Mouse (Mus musculus) common myeloid progenitor, adult 5-6 weeks (primary cell): Measurements from ENCODE around the gene Ablim1. TPM values are rescaled to one million over a fixed set of nuclear protein-coding genes. Genes with fewer than 3 reads are reported as not detected.

ENCODE experiments used
- ATAC-seq: replicated peaks from 2 replicates; pipeline ENCODE4 v1.8.0; 2016; ENCODE audit warnings: low read depth, mild to moderate bottlenecking, moderate TSS enrichment, inconsistent platforms; ENCODE audit not compliant: poor library complexity, severe bottlenecking
- total RNA-seq: library from RNA; stranded (forward); fragments of 200-1000, 187-1606 nt; gene quantifications from 2 replicates; pipeline ENCODE4 v1.2.3, GENCODE M21; 2017

Ablim1 gene
- total RNA-seq, 1 experiment from 2014 or later = 11.7 TPM

DNA sequence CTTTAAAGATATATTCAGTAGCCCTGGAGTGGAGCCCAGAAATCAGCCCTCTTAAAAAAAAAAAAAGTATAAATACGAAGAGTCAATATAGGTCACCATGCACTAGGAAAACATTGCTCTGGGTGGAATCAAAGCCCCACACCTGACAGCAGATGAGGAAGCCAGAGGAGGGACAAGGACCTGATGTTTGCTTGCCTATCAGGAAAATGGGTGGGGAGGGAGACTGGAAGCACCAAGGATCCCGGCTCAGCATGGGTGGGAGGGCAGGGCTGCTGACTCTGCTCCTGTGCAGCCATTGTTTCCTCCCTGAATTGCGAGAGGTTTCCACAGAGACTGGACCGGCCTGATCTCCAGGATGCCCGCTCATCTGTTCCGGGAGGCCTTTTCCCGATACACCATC is 223.4 kb downstream of the Ablim1 start:
- no peak for ATAC-seq

DNA sequence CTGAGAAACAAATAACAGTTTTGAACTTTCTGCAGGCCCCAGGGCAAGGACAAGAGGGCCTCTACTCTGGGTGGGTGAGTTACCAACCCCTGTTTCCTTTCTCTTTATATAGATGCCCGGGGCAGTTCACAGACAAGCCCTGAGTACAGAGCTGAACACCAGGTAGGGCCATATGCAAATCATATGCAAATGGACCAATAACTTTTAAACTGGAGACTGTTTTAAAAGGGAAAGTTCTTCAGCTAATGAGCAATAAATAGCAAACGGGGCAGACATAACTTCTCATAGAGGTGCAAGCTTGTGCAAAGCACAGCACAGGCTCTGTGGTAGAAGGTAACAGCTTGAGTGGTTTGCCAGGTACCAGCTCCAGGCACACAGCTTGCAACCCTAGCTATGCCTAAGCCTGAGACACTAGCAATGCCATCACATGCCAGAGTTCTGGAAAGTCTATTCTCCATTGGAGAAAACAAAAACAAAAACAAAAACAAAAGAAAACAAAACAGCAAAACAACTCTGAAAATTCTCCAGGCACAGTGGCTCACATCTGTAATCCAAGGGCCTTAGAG is 225.8 kb downstream of the Ablim1 start:
- no peak for ATAC-seq

DNA sequence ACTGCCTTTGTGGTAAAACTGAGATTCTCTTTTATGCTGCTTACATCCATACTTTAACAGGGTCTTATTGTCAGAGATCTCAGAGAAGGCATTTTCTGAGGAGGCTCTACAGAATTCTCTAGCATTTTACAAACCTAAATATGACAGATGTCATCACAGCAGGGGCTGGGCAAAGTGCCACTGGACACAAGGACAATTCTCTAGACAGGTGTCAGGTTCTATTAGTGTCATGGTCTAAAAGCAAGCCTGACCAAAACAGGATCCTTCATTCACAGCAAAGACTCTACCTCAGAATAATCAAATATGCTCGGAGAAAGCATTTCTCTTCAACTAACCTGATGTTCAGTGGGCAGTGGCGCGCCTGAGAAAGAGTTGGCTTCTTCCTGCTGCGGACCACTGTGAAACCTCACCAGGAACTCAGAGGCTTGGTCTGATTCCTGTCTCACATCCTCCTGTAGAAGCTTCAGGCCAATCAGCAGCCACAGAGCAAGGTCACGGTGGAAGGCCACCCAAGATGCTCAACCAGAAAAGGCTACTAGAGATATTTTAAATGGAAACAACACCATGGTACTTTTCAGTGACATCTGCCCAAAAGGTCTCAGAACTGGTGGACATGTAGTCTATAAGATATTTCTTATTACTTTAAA is 230.1 kb downstream of the Ablim1 start:
- no peak for ATAC-seq

DNA sequence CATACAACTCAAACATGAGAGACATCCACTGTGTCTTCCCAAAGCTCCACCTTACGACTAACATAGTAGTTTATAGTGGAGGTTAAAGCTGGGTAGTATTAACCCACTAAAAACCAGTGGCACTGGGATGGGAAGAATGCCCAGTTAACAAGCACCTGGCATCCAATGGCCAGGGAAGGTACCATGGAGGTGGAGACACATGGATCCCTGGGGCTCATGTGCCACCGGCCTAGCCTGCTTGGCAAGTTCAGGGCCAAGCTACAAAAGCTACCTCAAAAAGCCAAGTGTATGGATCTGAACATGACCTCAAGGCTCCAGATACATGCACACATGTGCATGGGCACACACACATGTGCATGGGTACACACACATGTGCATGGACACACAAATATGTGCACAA is 230.8 kb downstream of the Ablim1 start:
- no peak for ATAC-seq

DNA sequence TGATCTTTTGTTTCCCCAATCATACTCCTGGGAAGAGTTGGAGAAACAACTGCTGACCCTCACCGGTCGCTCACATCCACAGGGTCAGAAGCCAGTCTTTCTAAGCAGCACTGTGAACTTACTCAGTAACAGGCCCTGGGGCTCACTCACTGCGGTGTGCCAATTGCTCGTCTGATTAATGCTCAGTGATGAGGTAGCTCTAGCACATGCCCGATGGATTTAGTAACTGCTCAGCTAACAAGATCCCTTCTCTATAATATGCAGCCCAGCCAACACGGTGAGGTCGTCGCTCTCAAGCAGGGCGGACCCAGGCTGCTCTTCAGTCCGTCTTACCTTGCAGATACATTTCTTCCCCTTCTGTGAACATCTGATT is 231.6 kb downstream of the Ablim1 start:
- ATAC-seq = no peak

DNA sequence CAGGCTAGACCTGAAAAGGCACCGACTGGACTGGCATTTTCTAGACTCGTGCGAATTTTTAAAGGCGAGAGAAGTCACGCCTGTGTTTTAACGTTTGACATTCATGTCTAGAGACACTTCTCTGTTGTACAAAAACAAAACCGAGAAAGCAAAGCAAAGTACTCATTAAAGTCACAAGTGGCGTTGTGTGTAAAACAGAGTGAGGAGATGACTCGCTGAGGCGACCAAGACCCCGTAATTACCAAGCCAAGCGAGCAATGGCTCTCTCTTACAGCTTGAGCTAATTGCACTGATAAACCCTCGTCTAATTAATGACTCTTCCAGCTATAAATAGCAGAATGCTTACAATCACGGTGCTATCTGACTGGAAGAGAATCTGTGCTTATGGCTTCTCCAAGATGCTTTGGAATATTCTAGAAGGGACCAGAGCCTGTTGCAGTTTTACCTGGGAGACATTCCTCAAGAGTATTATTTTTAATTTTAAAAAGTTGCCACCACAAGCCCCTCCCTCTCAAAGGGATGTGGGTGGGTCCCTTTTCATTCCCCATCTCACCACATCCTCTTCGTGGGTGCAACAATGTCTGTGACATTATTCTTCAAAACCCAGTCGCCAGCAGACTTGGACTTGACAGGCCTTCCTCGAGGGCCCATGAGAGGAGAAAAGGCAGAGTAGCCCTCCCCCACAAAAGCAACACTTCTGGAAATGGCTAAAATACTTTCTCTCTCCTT is 232.1 kb downstream of the Ablim1 start:
- peak; percentile 52; the same call in 1 of the 2 replicates for ATAC-seq

DNA sequence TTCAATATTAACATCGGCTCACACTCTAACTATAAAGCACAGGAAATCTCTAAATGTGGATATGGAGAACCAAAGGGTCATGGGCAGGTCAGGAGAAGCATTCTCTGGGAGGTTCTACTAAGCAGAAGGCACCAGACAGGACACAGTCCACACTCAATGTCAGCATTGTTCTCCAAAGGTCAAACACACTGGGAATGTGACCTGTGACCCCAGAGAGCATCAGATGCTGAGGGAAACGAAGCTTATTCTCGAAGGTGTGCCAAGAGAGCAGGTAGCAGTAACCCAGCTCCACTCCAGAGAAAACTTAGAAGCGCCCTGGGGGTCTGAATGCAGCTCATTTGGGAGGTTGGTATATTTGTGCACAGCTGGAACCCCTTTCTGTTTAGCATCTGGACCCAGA is 233.2 kb downstream of the Ablim1 start:
- ATAC-seq = no peak

DNA sequence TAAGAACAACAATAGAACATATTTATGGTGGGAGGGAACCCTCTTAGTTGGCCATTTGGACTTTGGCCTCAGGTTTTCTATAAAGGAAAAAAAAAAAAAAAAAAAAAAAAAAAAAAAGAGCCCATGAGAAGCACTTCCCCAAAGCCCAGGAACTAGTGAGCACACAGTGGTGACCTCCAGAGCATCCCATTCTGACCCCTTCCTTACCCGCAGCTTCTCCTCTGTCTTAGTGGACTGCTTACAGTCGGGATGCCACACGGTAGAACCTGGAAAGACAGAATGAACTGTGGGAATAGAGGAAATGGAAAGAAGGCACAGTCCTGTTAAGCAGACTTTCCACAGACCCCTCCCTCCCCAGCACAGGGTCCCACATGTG is 235.1 kb downstream of the Ablim1 start:
- peak; percentile 50 for ATAC-seq

DNA sequence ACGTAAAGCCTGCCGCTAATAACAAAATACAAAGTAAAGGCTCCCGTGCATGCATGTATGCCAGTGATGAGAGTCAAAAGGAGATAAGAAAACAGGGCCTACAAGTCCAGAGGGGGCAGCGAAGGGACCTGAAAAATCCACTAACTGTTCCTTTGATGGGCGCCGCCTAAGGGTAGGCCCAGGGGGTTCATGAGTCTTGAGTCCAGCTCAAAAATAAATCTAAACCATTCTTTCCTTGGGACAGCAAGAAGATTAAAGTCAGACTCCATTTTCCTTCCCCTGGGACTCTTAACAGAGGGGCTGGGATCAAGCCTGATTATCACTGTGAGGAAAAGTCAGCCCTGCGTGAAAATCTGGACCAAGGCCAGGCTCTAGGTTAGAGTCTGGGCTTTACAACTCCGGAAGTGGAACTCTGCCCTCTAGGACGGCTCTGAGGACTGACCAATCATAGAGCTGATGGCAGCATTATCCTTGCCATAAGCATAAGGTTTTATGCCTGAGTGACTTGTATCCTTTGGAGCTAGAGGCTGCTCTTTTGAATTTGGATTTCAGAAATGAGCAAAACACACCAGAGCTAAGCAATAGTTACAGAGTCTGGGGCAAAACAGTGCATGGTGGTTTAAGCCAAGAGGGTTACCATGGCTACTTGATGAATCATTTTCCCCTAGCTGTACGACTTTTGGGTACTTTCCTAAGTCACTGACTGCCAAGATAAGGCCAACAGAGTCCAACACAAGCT is 235.7 kb downstream of the Ablim1 start:
- ATAC-seq = peak; percentile 72

DNA sequence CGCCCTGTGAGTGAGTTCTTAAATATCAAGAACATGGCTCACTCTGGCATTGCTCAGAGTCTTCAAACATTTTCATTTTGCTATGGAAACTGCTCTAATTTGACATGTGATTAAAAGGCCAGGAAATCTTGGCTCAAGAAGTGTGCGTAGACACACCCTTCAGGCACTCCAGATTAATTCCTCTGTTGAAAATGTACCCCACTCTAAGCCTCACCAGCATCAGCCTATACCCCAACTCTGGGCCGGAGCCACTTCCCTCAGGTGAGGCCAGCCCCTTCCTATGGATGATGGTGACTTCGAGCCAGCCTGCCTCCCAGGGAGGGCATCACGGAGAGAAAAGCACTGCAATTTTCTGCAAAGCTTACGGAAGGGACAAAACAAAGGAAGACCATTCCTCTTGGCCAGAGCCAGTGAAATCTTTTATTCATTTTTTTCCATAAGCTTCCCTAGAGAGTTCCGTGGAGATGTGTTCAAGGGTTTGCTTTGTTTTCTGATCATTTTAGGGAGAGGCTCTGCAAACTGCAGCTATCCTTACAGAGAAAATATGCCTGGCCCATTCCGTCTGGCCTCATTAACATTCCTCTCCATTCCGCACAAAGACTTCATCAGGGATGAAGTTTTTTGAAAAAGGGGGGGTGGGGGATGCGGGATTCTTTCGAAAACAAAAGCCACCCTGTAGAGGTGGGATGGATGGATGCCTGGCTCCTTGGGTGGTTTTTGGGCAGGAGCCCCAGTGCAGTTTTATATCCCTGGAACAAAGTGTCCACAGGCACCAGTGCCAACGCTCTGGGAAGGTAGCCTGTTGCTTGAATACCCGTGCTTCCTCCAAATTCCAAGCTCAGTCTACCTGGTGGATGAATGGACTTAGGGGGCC is 236.7 kb downstream of the Ablim1 start:
- ATAC-seq = no peak

DNA sequence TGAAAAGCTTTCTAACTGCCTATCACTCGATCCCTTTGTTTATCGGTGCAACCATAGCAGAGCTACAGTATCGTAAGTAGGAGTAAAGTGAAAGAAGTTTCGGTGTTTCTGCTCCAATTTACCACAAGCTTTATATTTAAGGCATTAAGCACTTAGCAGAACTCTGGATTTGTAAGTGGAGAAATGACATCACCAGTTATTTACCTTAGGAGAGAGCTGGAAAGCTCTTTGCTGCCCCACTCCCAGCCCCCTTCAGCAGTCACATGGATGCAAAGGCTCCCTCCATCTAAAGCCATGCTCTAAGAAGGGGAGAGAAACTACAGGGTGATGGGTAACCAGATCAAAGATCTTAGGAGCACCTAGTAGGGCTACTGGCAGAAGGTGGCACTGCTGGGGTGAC is 241.3 kb downstream of the Ablim1 start:
- no peak for ATAC-seq

DNA sequence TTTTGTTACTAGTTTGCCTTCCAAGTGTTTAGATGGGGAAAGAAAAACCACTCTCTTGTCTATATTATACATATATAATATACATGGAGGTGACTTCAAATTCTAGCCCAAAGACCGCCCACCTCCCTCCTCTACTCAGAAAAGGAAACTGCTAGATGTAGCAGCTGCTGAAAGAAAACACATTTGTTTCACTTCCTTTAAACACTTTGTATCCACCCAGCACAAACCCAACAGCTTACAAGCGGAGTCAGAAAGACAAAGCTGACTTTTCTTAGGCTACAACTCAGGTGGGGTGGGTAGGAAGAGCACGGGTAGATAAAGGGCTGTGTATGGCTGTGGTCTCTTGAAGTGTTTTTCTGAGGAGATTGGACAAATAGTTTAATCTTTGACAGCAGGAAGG is 242.0 kb downstream of the Ablim1 start:
- peak; percentile 74 for ATAC-seq

DNA sequence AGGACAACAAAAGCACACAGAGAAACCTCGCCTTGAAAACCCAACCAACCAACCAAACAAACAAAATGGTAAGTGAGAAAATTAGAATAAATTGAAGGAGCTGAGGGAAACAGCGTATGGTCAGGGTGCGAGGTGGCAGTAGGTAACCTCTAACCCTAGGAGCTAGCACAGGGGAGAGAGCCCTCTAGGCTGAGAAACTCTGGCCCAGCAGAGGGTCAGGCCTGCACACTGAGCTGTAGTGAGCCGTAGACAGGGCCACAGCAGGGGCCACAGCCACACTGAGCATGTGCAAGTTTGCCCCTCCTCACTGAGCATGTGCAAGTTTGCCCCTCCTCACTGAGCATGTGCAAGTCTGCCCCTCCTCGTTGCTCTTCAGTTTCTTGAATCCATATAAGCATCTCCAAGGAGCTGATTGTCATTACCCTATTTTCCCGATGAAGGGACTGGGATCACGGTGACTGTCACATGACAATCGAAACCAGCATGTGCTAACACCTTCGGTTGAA is 247.6 kb downstream of the Ablim1 start:
- no peak for ATAC-seq

DNA sequence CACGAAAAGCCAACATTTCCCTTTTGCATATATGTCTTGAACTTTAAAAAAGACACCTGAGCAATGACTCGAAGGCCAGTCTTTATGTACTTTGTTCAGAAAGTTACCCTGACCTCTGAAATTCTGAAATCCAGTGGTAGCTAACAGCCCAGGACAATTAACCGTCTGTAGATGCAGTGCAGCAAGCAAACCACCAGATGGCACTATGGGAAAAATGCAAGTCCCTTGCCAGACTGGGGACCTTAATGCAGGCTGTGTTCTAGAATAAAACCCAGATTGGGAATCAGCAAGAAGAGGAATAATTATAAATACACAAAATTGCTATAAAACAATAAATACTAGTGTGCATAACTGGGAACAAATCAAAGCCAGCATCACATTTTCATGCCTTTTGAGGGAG is 248.4 kb downstream of the Ablim1 start:
- ATAC-seq = peak; percentile 80

DNA sequence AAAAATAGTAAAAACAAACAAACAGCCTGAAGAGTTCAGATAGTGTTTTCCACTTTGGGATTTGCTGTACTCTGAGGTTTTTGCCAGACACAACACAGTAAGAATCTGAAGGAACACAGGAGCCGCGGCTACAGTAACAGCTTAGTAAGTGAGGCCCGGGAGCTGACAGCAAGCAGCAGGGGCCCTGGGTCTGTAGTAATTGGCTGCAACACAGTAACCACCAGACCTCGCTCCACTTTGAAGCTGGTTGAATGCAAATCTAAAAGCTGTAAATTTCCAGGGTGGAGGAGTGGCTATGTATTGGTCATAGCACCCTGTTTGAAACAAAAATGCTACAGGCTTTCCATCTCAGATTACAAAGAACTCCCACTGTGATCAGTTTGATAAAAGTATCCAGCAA is 252.0 kb downstream of the Ablim1 start:
- ATAC-seq = no peak

DNA sequence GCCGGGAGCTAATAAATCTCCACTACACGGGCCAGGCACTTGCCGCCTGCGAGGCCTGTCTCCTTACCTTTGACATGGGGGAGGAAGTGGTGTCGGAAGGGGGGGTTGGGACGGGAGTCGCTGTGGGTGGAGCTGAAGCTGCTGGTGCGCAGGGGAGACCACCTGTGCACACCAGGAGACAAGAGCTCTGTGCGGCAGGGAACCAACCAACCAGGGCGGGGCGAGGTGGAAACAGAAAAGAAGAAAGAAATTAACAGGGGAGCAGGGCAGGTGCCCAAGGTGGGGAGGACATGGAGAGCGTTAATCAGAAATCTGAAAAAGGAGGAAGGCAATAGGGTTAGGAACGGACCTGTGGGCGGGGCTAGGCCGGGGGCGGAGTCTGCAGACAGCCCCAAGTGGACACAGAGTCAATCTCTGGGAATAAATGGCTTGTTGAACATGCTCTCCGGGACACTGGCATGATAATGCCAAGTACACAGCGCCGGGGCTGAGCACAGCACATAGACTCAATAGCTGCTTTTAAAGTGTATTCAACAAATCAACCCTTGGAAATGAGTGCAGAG is 255.6 kb downstream of the Ablim1 start:
- ATAC-seq = no peak

DNA sequence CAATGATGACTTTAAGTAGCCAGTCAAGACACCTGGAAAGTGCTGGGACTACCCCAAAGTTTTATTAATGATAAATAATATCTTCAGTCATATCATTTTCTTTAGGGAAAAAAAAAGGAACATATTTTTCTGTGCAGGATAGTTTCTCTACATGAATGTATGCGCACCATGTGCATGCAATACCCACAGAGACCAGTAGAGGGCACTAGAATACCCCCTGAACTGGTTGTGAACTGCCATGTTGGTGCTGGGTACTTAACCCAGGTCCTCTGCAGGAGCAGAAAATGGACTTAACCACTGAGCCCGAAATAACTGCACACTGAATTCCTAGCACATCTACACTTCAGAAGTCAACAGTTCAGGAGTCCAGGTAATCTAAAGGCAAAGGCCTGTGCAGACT is 257.2 kb downstream of the Ablim1 start:
- ATAC-seq = no peak

DNA sequence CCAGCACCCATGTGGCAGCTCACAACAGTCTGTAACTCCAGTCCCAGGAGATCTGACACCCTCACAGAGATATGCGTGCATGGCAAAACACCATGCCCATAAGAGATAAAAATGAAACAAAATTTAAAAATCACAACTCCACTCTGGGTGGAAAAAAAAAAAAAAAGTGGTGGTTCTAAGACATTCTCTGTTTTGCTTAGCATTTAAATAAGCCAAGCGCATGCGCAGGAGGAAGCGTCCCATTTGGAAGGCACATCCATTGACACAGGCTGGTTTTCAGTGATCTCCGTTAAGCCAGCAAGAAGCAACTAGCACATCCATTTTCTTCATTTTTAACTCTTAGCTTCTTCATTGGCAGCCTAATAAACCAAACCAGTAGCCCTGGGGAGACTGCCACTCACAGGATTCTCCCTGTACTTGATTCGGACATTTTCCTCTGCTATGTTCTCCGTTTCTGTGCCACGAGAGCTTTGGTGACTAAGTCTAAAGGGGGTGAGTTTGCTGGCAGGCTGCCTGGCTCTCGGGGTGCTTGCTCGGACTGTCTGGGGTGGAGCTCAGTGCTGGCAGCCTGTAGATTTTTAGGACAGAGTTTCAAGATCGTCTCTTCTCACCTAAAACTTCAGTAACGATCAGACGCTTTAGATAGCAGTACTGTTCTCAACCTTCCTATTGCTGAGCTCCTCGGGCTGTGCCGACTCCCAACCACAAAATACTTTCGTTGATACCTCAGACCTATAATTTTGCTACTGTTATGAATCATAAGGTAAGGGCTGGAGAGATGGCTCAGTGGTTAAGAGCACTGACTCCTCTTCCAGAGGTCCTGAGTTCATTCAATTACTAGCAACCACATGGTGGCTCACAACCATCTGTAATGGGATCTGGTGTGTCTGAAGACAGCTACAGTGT is 259.3 kb downstream of the Ablim1 start:
- ATAC-seq = no peak

DNA sequence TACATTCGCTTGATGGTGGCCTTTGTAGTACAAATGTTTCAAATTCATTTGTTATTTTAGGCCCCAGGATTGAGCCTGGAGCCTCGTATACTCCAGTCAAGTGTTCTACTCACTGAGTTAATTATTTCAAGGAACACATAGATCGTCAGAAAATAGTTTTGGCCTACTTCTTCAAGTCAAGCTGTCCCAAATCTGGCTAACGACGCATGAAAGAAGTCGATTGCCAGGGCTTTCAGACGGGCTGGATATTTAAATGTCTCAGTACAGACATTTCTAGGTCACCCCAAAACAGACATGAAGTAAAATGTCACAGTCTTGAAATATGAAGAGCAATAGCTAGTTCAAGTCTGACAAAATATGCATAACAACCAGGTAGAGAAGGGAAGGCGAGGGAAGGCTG is 261.8 kb downstream of the Ablim1 start:
- no peak for ATAC-seq
